In genomic region chr17:90628469-90628868, GRCm38 (mm10) we compare ENCODE assay signal across 9 mouse cellular contexts.
DNase-seq lines count a peak whose midpoint lies in the region; ATAC-seq and TF ChIP-seq lines count a peak whose summit lies in the region.
"Had no signal": no experiment of that assay in that cellular context is flagged by ENCODE, and none has a peak within 500 bp of the region (broad histone marks: within the 10 kb centered on the region; RNA-seq: fewer than 3 reads in every experiment).

No protein-coding gene starts in this region.

- peak; percentile 83 for TF ChIP-seq CTCF in hindbrain, postnatal 0 days (IDR thresholded peaks at IDR 0.05; ENCODE audit: low read depth)

- H3K4me3 ChIP-seq in hindbrain, postnatal 0 days (ENCODE audit: low read length): no peak overlapping the region
- H3K4me3 ChIP-seq in neural tube, embryonic 15.5 days (replicated peaks): no peak overlapping the region
- H3K4me3 ChIP-seq: limb, embryonic 12.5 days had no signal

- no peaks in the 10 kb centered on the region for H3K36me3 ChIP-seq in hindbrain, postnatal 0 days (ENCODE audit: insufficient read depth, low read length)
- H3K36me3 ChIP-seq in neural tube, embryonic 15.5 days: no peaks in the 10 kb centered on the region
- H3K36me3 ChIP-seq: limb, embryonic 12.5 days had no signal

- H3K27me3 ChIP-seq in hindbrain, postnatal 0 days (ENCODE audit: insufficient read depth, low read length): no peaks in the 10 kb centered on the region
- no peaks in the 10 kb centered on the region for H3K27me3 ChIP-seq in neural tube, embryonic 15.5 days (replicated peaks)
- H3K27me3 ChIP-seq: limb, embryonic 12.5 days had no signal

- H3K27ac ChIP-seq in hindbrain, postnatal 0 days: no peak overlapping the region
- no peak overlapping the region for H3K27ac ChIP-seq in neural tube, embryonic 15.5 days (replicated peaks)
- H3K27ac ChIP-seq: limb, embryonic 12.5 days had no signal

- DNase-seq in left cerebral cortex, adult 18-20 months (ENCODE audit: low spot score in 2 of 2): peak; percentile 24 to 46
- DNase-seq in left cerebral cortex, adult 8-10 months (ENCODE audit: low spot score in 2 of 2): no peak
- DNase-seq in R1 (ENCODE audit: low read depth, low spot score): peak; percentile 13
- peak; percentile 50 to 70 for DNase-seq in cerebellum, postnatal 10 days
- DNase-seq in hindbrain, postnatal 0 days (ENCODE audit: low spot score): peak; percentile 81
- no peak for DNase-seq in yolk sac, embryonic 10.5 days (ENCODE audit: low spot score)
- DNase-seq in heart, postnatal 25 days (ENCODE audit: low spot score): no peak

- 7% methylated on average over 2 of the region's 2 CpGs for WGBS in hindbrain, postnatal 0 days
- 17% methylated on average over 2 of the region's 2 CpGs for WGBS in neural tube, embryonic 15.5 days

- peak; percentile 81 for ATAC-seq in hindbrain, postnatal 0 days
- ATAC-seq in neural tube, embryonic 15.5 days (ENCODE audit: low FRiP score): peak; percentile 77

- H3K9ac ChIP-seq in hindbrain, postnatal 0 days (replicated peaks; ENCODE audit: low read length): no peak overlapping the region
- no peak overlapping the region for H3K9ac ChIP-seq in neural tube, embryonic 15.5 days (replicated peaks)
- H3K9ac ChIP-seq: limb, embryonic 12.5 days had no signal

- intact Hi-C loops in heart, postnatal 25 days (cut with DNase I): no loop called here

- no peaks in the 10 kb centered on the region for H3K9me3 ChIP-seq in hindbrain, postnatal 0 days (ENCODE audit: low read length)
- no peaks in the 10 kb centered on the region for H3K9me3 ChIP-seq in neural tube, embryonic 15.5 days (replicated peaks)
- H3K9me3 ChIP-seq: limb, embryonic 12.5 days had no signal

- H3K4me2 ChIP-seq in hindbrain, postnatal 0 days (ENCODE audit: low read depth, low read length): no peak overlapping the region
- H3K4me2 ChIP-seq in neural tube, embryonic 15.5 days: no peak overlapping the region
- H3K4me2 ChIP-seq: limb, embryonic 12.5 days had no signal

- H3K4me1 ChIP-seq in hindbrain, postnatal 0 days (ENCODE audit: insufficient read depth, low read length): no peaks in the 10 kb centered on the region
- H3K4me1 ChIP-seq in neural tube, embryonic 15.5 days: peaks cover 9% of the 10 kb centered on the region; the same call in 1 of the 2 replicates
- H3K4me1 ChIP-seq: limb, embryonic 12.5 days had no signal

Comparison
In these comparisons a context has a peak if more than half of its experiments do, and no peak if none do; other contexts are left out.
1. DNase-seq: peak in left cerebral cortex, adult 18-20 months (2 of 2), R1 (single experiment), cerebellum, postnatal 10 days (2 of 2) and hindbrain, postnatal 0 days (single experiment); none in left cerebral cortex, adult 8-10 months (0 of 2), yolk sac, embryonic 10.5 days (single experiment) and heart, postnatal 25 days (single experiment).